Mouse (Mus musculus) urinary bladder, adult 2 months (tissue): ENCODE data around the gene Trp73. TPM values are rescaled to one million over a fixed set of nuclear protein-coding genes. Genes with fewer than 3 reads are reported as not detected.

Source experiments
- DNase-seq: peaks from one replicate; pipeline ENCODE4 v3.0.0; 2022; ENCODE audit warnings: low spot score
- polyA plus RNA-seq: library from polyadenylated mRNA; depleted of rRNA; stranded (reverse); fragments of >200 nt; gene quantifications from 2 replicates; pipeline ENCODE4 v1.2.3, GENCODE M21; 2012

Trp73 gene
- polyA plus RNA-seq, 1 experiment = 0.03 TPM

- DNase-seq = no peak
Observed at GRCm38 (mm10) chr4:154103912-154104311, 36.1 kb downstream of the Trp73 start.

GRCm38 (mm10) chr4:154103386-154103785, 36.6 kb downstream of the Trp73 start:
- DNase-seq = no peak

- no peak for DNase-seq
Observed at GRCm38 (mm10) chr4:154099361-154099760, 40.6 kb downstream of the Trp73 start.

GRCm38 (mm10) chr4:154096111-154096510, 43.9 kb downstream of the Trp73 start:
- no peak for DNase-seq

- no peak for DNase-seq
Observed at GRCm38 (mm10) chr4:154093210-154093609, 46.8 kb downstream of the Trp73 start.

GRCm38 (mm10) chr4:154091356-154091755, 48.7 kb downstream of the Trp73 start:
- no peak for DNase-seq

- DNase-seq = no peak
Observed at GRCm38 (mm10) chr4:154089205-154089604, 50.8 kb downstream of the Trp73 start.

GRCm38 (mm10) chr4:154086436-154086835, 53.6 kb downstream of the Trp73 start:
- no peak for DNase-seq

GRCm38 (mm10) chr4:154085856-154086255, 54.2 kb downstream of the Trp73 start:
- no peak for DNase-seq

- DNase-seq = no peak
Observed at GRCm38 (mm10) chr4:154081974-154082373, 58.0 kb downstream of the Trp73 start.

GRCm38 (mm10) chr4:154081021-154081420, 59.0 kb downstream of the Trp73 start:
- no peak for DNase-seq

GRCm38 (mm10) chr4:154080211-154080610, 59.8 kb downstream of the Trp73 start:
- no peak for DNase-seq

- no peak for DNase-seq
Observed at GRCm38 (mm10) chr4:154071941-154072340, 68.1 kb downstream of the Trp73 start.

- DNase-seq = no peak
Observed at GRCm38 (mm10) chr4:154071521-154071920, 68.5 kb downstream of the Trp73 start.

- no peak for DNase-seq
Observed at GRCm38 (mm10) chr4:154070896-154071295, 69.1 kb downstream of the Trp73 start.

GRCm38 (mm10) chr4:154064827-154065773, 74.9 kb downstream of the Trp73 start:
- DNase-seq = no peak

GRCm38 (mm10) chr4:154057696-154058095, 82.3 kb downstream of the Trp73 start:
- no peak for DNase-seq

GRCm38 (mm10) chr4:154056661-154057060, 83.3 kb downstream of the Trp73 start:
- DNase-seq = no peak

GRCm38 (mm10) chr4:154056046-154056445, 84.0 kb downstream of the Trp73 start:
- DNase-seq = no peak

GRCm38 (mm10) chr4:154055482-154055881, 84.5 kb downstream of the Trp73 start:
- no peak for DNase-seq

GRCm38 (mm10) chr4:154053065-154053464, 86.9 kb downstream of the Trp73 start:
- DNase-seq = no peak

- DNase-seq = no peak
Observed at GRCm38 (mm10) chr4:154051401-154051800, 88.6 kb downstream of the Trp73 start.

GRCm38 (mm10) chr4:154045837-154046236, 94.2 kb downstream of the Trp73 start:
- no peak for DNase-seq
